22 mouse cellular contexts compared by ENCODE assay signal in genomic region chr5:104325029-104325428, GRCm38 (mm10). TPM values are rescaled to one million over a fixed set of nuclear protein-coding genes. Genes with fewer than 3 reads are reported as not detected.
"Had no signal": no experiment of that assay in that cellular context is flagged by ENCODE, and none has a peak within 500 bp of the region (broad histone marks: within the 10 kb centered on the region; RNA-seq: fewer than 3 reads in every experiment).

Gene Mepe, plus strand, starts transcription at chr5:104325329.

- DNase-seq: left cerebral cortex, postnatal 4 days; liver; liver, embryonic 13.5 days; liver, postnatal 0 days; lung, adult 18-20 months; lung, adult 2 months; lung, embryonic 14.5 days; lung, postnatal 10 days; lung, postnatal 14 days; lung, postnatal 36 days; lung, postnatal 4 days; midbrain, embryonic 14.5 days had no signal

RNA-seq across cellular contexts. Expression of gene Mepe, which starts in this region (rescaled TPM):
- total RNA-seq: left cerebral cortex, postnatal 10 days; left cerebral cortex, postnatal 14 days; left cerebral cortex, postnatal 25 days; left cerebral cortex, postnatal 36 days; left cerebral cortex, postnatal 4 days; liver, adult 2 months; megakaryocyte progenitor cell, adult 5-6 weeks; megakaryocyte, adult 5-6 weeks; megakaryocyte-erythroid progenitor cell, adult 5-6 weeks; midbrain, postnatal 0 days; monocyte, adult 5-6 weeks had no signal
